Mouse (Mus musculus): ENCODE data around the gene Arhgap11a.

GRCm38 (mm10) chr2:113866155-113866554 lies 17.7 kb upstream of the Arhgap11a start:
- TF ChIP-seq CTCF (IDR thresholded peaks at IDR 0.05 in 2 of 3, conservative IDR thresholded peaks at IDR 0.05 in 1 of 3; ENCODE audit: control insufficient read depth in 1 of 3, insufficient read depth in 1 of 3, low read depth in 2 of 3, low read length in 3 of 3, poor library complexity in 1 of 3, severe bottlenecking in 1 of 3) = peak in 2 of 3 experiments; percentile 11 to 54; a peak in 2 of 6 replicates
- no peak for TF ChIP-seq TAL1 (IDR thresholded peaks at IDR 0.05; ENCODE audit: low read length)
- TF ChIP-seq RCOR1 (IDR thresholded peaks at IDR 0.05; ENCODE audit: low read depth, low read length) = no peak
- TF ChIP-seq SMC3 (IDR thresholded peaks at IDR 0.05; ENCODE audit: low read depth, low read length) = peak; percentile 49
- TF ChIP-seq USF1 (IDR thresholded peaks at IDR 0.05; ENCODE audit: low read depth, low read length) = no peak
- no peak for TF ChIP-seq MAZ (IDR thresholded peaks at IDR 0.05; ENCODE audit: low read depth, low read length)
